Mouse (Mus musculus) heart, postnatal 0 days (tissue): ENCODE measurements around the gene Pltp.

ENCODE experiments used
- CTCF ChIP-seq: IDR thresholded peaks from 2 replicates; pipeline ENCODE4 v1.5.1; 2016; ENCODE audit warnings: antibody characterized with exemption, control low read depth, low read depth
- EP300 ChIP-seq: IDR thresholded peaks from 2 replicates; pipeline ENCODE4 v1.6.1; 2016; ENCODE audit warnings: antibody characterized with exemption, low read depth

DNA sequence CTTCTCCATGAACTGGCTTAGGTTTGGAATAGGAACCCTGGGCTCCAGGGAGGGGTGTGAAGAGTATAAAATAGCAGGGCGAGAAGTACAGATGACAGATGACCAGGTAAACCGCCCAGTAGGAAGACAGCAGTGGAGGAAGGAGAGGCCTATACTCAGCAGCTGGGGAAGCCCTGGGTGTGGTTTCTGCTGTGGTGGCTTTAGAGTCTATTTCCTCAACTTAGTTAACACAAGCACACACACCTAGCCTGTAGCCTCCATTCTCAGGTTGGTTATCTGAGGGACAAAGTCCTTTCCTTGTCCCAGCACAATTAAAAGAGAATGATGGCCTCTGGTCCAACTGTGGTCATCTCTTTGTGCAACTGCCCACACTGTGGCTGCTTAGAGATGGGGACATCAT, 32.4 kb upstream of the Pltp start:
- TF ChIP-seq CTCF (no peak), EP300 (no peak)
